ENCODE assay signal across 8 mouse cellular contexts in the genomic region with DNA sequence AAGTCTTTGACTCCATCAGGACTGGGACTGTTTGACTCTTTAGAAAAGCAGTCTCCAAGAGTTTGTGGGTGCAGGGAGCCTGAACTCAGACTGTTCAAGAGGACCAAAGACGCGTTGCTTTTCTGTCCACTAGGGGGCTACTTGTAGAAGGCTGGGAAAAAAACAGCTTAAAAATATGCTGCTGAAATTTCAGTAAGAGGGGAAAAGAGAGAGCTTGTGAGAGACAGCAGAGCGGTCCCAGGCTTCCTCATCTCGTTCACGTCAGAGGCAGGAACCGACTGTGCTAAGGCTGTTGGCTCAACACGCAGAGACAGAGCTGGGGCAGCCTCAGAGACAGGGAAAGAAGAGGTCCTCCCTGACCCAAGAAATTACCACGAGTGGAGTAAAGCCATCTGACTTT. TPM values are rescaled to one million over a fixed set of nuclear protein-coding genes. Genes with fewer than 3 reads are reported as not detected.
A peak's percentile ranks its signal among the peaks of the same experiment; 100 is the strongest.
DNase-seq lines count a peak whose midpoint lies in the region; ATAC-seq lines count a peak whose summit lies in the region.

Gene Tnr (plus strand): TSS at position 192 of the 400 bp plus-strand sequence.

- H3K4me1 ChIP-seq in forebrain, embryonic 16.5 days (replicated peaks; ENCODE audit: control insufficient read depth, insufficient read depth, low read length), result peaks cover 9% of the 10 kb centered on the region
- no peaks in the 10 kb centered on the region for H3K4me1 ChIP-seq in liver, embryonic 12.5 days

- under 1% methylated on average over 8 of the region's 8 CpGs for WGBS in forebrain, embryonic 16.5 days
- 3% methylated on average over 8 of the region's 8 CpGs for WGBS in liver, embryonic 12.5 days (ENCODE audit: insufficient replicate concordance)

- peak within 1 kb of the TSS; percentile 69 for H3K4me2 ChIP-seq in forebrain, embryonic 16.5 days (ENCODE audit: low read length)
- 0 out of 2 replicates have a peak within 1 kb of the TSS, but pooled peaks have one; percentile 10 for H3K4me2 ChIP-seq in liver, embryonic 12.5 days

- no peaks in the 10 kb centered on the region for H3K36me3 ChIP-seq in forebrain, embryonic 16.5 days (ENCODE audit: control insufficient read depth, insufficient read depth)
- H3K36me3 ChIP-seq in liver, embryonic 12.5 days, result no peaks in the 10 kb centered on the region

- no peaks in the 10 kb centered on the region for H3K9me3 ChIP-seq in forebrain, embryonic 16.5 days (ENCODE audit: control insufficient read depth, low read length)
- no peaks in the 10 kb centered on the region for H3K9me3 ChIP-seq in liver, embryonic 12.5 days (replicated peaks)

- H3K9ac ChIP-seq in forebrain, embryonic 16.5 days (replicated peaks; ENCODE audit: low read depth, low read length), result peak within 1 kb of the TSS; percentile 70
- H3K9ac ChIP-seq in liver, embryonic 12.5 days, result no peak within 1 kb of the TSS

- no peaks in the 10 kb centered on the region for H3K27me3 ChIP-seq in forebrain, embryonic 16.5 days (replicated peaks; ENCODE audit: control insufficient read depth, insufficient read depth, low read length)
- peaks cover 14% of the 10 kb centered on the region for H3K27me3 ChIP-seq in liver, embryonic 12.5 days (replicated peaks)

- peak; percentile 53 for DNase-seq in testis, postnatal 10 days (ENCODE audit: low spot score)
- DNase-seq in testis, postnatal 14 days (ENCODE audit: low spot score), result no peak
- peak; percentile 82 to 87 for DNase-seq in cerebellum, adult 18-20 months
- peak; percentile 54 for DNase-seq in kidney, postnatal 10 days
- peak; percentile 42 for DNase-seq in retina, adult 2 months (ENCODE audit: low read depth, low spot score)
- no peak for DNase-seq in ovary, postnatal 36 days (ENCODE audit: low spot score)

- ATAC-seq in forebrain, embryonic 16.5 days, result peak; percentile 91
- ATAC-seq in liver, embryonic 12.5 days, result no peak

- peak within 1 kb of the TSS; percentile 74 for H3K27ac ChIP-seq in forebrain, embryonic 16.5 days (ENCODE audit: low read length)
- H3K27ac ChIP-seq in liver, embryonic 12.5 days, result no peak within 1 kb of the TSS

- peak within 1 kb of the TSS; percentile 56 for H3K4me3 ChIP-seq in forebrain, embryonic 16.5 days (replicated peaks; ENCODE audit: low read length)
- no peak within 1 kb of the TSS for H3K4me3 ChIP-seq in liver, embryonic 12.5 days

RNA-seq across cellular contexts. Expression of gene Tnr, which starts in this region (rescaled TPM):
- 6.9 and 7.4 TPM in 2 replicates for polyA plus RNA-seq in forebrain, embryonic 16.5 days (2015; fragmentation: Nextera tagmentation; extraction: Ambion mirVana)
- 0.01 and 0.04 TPM in 2 replicates for polyA plus RNA-seq in liver, embryonic 12.5 days (2016; fragmentation: Nextera tagmentation; extraction: Ambion mirVana)

Comparison
In these comparisons a context has a peak if more than half of its experiments do, and no peak if none do; other contexts are left out.
1. DNase-seq: peak in testis, postnatal 10 days (single experiment), cerebellum, adult 18-20 months (2 of 2), kidney, postnatal 10 days (single experiment) and retina, adult 2 months (single experiment); none in testis, postnatal 14 days (single experiment) and ovary, postnatal 36 days (single experiment).